Mouse (Mus musculus) cortical plate, adult 2 months (tissue): ENCODE data around the gene Asic2. TPM values are rescaled to one million over a fixed set of nuclear protein-coding genes. Genes with fewer than 3 reads are reported as not detected.
A peak's percentile ranks its signal among the peaks of the same experiment; 100 is the strongest.

Source experiments
- H3K27ac ChIP-seq: fragments of 200-500 bp; 2 replicates; pipeline ENCODE4 v1.5.1; 2012; ENCODE audit warnings: low read length, control low read depth, inconsistent platforms; ENCODE audit not compliant: insufficient read depth
- H3K4me1 ChIP-seq: fragments of 200-500 bp; 2 replicates; pipeline ENCODE4 v1.6.1; 2011; ENCODE audit warnings: low read length; ENCODE audit not compliant: control insufficient read depth, insufficient read depth
- H3K4me3 ChIP-seq: fragments of 200-500 bp; 2 replicates; pipeline ENCODE4 v1.5.1; 2011; ENCODE audit warnings: mild to moderate bottlenecking, low read length, control low read depth; ENCODE audit not compliant: insufficient read depth
- CTCF ChIP-seq: fragments of 200-500 bp; IDR thresholded peaks from 2 replicates; pipeline ENCODE4 v1.5.1; 2011; ENCODE audit warnings: mild to moderate bottlenecking, control low read depth, low read length; ENCODE audit not compliant: insufficient read depth; ENCODE audit errors: extremely low read depth
- POLR2A ChIP-seq: fragments of 200-500 bp; IDR thresholded peaks from 2 replicates; pipeline ENCODE4 v1.6.1; 2011; ENCODE audit warnings: mild to moderate bottlenecking, low read length, control low read depth; ENCODE audit not compliant: insufficient read depth; ENCODE audit errors: extremely low read depth
- polyA plus RNA-seq: library from polyadenylated mRNA; depleted of rRNA; stranded (reverse); fragments of >200 nt; gene quantifications from 2 replicates; pipeline ENCODE4 v1.2.3, GENCODE M21; 2012

Asic2 gene
- polyA plus RNA-seq, 1 experiment: 51.8 TPM

GRCm38 (mm10) chr11:81522927-81523326, 445.3 kb downstream of the Asic2 start:
- H3K27ac ChIP-seq: no peak overlapping the region
- H3K4me3 ChIP-seq: no peak overlapping the region
- H3K4me1 ChIP-seq: peaks cover 2% of the 10 kb centered on the region
- no peak for TF ChIP-seq CTCF
- TF ChIP-seq POLR2A: no peak

DNA sequence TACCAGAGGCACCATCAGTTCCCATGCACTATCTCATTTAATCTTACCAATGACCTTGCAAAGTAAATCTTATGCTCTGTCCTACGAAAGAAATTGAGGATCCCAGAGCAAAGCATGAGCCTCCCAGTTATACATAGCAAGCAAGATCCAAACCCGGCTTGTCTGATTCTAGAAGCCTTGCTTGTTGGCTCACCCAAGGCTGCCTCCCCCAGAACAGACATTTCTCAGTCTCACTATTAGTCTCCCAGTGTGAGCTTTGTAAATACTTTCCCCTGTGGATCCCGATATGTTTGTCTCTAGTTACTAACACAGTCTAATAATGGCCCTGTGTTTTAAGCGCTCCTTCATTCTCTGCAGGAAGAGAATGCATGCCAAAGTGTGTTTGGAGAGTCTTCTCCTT, 446.4 kb downstream of the Asic2 start:
- H3K4me1 ChIP-seq: peaks cover 2% of the 10 kb centered on the region
- no peak overlapping the region for H3K27ac ChIP-seq
- no peak overlapping the region for H3K4me3 ChIP-seq
- no peak for TF ChIP-seq CTCF
- no peak for TF ChIP-seq POLR2A

DNA sequence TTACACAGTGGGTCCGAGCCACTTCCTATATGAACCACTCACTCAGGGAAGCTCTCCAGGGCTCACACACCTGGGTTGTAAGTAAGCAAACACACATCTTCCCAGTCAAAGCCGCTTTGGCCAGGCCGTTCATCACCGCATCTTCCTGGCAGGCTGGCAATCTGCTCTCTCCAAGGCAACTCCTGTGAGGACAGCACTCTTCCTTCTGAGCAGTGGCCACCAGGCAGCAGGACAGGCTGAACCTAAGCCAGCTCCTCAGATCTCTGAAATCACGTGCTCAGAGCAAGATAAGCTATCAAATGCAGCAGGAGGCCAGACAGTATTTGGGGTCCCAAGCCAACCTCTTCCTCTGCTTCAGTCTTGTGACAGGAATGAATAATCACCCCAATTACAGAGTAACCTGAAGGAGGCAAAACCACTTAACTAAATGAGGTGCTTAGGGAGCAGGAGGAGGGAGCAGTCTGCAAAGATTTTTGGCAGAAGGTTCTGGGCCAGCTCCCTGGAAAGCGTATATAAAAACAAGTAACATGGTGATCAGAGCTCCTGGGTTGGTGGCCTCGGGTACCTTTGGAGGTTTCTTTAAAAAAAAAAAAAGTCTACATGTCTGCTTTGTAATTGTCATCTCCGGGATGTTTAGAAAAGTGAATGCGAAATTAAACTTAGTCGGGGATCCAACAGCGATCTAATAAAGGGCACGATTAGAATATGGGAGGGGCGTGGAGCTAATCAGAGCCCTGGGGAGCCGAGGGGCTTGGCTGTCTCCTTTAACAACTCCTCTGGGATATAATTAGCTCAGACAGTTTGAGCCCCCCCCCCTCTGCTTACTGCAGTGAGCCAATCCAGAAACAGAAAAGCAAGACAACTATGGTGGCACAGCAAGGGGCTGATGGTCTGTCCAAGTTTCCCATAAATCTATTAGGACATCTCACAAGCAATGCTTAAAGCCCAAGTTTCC, 450.0 kb downstream of the Asic2 start:
- peaks cover 3% of the 10 kb centered on the region for H3K4me1 ChIP-seq
- no peak overlapping the region for H3K4me3 ChIP-seq
- TF ChIP-seq POLR2A (no peak), CTCF (no peak)
- H3K27ac ChIP-seq: no peak overlapping the region

GRCm38 (mm10) chr11:81515754-81516153, 452.5 kb downstream of the Asic2 start:
- Histone ChIP-seq H3K27ac (no peak overlapping the region), H3K4me3 (no peak overlapping the region), H3K4me1 (peaks cover 3% of the 10 kb centered on the region)
- TF ChIP-seq POLR2A: no peak
- no peak for TF ChIP-seq CTCF

GRCm38 (mm10) chr11:81512434-81512833, 455.8 kb downstream of the Asic2 start:
- no peak overlapping the region for H3K27ac ChIP-seq
- no peak overlapping the region for H3K4me3 ChIP-seq
- peaks cover 3% of the 10 kb centered on the region for H3K4me1 ChIP-seq
- TF ChIP-seq CTCF: no peak
- TF ChIP-seq POLR2A: no peak

DNA sequence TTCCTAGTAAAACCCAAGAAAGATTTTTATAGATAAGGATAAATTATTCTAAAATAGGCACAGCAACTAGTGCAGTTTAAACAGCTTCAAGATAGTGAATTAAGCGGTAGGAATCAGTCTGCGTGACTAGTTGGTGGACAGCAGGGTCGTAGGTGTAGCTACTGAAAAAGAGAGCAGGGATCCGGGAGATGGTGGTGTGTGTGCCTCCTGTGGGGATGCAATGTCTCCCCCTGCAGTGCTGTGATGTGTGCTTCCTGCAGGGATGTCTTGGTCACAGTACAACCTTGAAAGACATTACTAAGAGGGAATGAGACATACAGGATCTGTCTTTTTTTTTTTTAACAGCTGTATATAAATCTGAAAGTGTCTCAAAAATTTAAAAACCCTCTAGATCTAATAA, 456.9 kb downstream of the Asic2 start:
- H3K4me1 ChIP-seq: peaks cover 3% of the 10 kb centered on the region
- TF ChIP-seq POLR2A: no peak
- TF ChIP-seq CTCF: 0 out of 2 replicates have a peak, but pooled peaks have one; percentile 19
- no peak overlapping the region for H3K27ac ChIP-seq
- H3K4me3 ChIP-seq: no peak overlapping the region

DNA sequence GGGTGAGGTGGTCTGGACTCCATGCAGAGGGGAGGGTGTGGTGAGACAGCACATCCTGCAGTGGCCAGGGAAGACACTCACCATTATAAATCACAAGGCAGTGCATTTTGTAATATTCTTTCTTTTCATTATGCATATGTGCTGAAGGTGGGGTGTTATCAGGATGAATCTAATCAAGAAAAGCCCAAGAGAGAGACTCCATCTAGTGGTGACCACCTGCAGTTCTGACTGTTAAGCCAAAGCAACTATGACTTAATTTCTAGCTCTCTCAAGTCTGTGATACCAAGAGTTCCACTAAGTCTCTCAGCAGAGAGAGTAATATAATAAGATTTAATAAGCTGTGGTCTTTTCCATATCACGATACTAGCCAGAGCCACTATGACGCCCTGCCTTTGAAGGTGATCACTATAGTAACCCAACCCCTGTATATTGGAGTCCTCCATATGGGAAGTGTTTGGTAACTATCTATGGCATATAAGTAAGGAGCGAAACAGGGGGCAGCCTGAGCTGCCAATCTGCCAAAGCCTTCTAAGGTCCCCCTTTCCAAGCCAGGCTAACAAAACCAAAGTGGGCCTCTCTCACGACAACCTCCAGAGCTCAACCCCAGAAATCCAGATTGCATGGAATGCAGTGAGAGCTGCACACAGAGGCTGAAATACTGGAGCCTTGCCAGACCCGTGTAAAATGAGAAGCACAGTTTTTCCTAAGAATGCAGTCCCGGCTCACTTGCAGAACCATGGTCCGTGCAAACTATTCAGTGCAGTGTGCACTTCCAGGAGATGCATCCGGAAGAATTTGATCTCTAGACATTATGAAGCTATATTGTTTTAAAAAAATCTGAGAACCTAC, 459.6 kb downstream of the Asic2 start:
- Histone ChIP-seq H3K4me3 (no peak overlapping the region), H3K27ac (no peak overlapping the region), H3K4me1 (peaks cover 1% of the 10 kb centered on the region)
- TF ChIP-seq POLR2A (no peak), CTCF (peak; percentile 39; the same call in 1 of the 2 replicates)

DNA sequence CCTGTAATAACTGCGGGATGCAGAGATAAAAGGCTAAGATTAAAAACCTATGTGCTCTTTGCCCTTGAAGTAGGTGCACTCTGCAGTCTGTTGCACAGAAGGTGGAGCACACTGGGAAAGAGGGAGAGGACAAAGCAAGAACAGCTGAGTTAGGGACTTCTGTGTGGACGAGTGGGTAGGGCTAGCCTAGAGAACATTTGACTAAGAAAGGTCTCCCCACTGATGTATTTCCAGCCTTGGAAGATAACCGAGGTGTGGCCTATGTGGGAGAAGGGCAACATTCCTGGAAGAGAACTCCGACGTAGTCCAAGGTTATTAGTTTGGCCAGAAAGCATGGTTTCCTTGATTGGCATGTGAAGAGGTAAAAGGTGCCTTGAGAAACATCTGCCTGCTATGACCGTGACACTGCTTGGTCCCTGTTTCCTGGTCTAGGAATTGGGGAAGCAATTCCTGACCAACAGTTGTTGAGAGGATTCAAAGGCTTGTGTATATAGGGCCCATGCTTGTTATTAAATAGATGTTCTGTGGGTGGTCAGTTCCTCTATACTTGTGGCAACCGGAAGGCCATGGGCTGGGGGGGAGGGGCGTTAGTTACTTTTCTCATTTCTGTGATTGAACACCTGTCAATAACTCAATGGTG, 463.3 kb downstream of the Asic2 start:
- Histone ChIP-seq H3K27ac (no peak overlapping the region), H3K4me3 (no peak overlapping the region), H3K4me1 (no peaks in the 10 kb centered on the region)
- no peak for TF ChIP-seq POLR2A
- no peak for TF ChIP-seq CTCF

GRCm38 (mm10) chr11:81501473-81502246, 466.6 kb downstream of the Asic2 start:
- H3K4me1 ChIP-seq: no peaks in the 10 kb centered on the region
- H3K4me3 ChIP-seq: no peak overlapping the region
- no peak for TF ChIP-seq CTCF
- H3K27ac ChIP-seq: no peak overlapping the region
